Mouse (Mus musculus) T-cell, adult 2 months (primary cell): ENCODE results near the gene Ccdc121.
"Not testable (repeated sequence)": the region's sequence is repeated elsewhere in the genome, so short reads cannot be mapped to it uniquely, and the experiment has no call there.

Experiments
- DNase-seq: peaks from one replicate; pipeline ENCODE4 v3.0.0; 2022; ENCODE audit warnings: low spot score

The Ccdc121 gene

GRCm38 (mm10) chr1:181510855-181511254 lies 396 bp downstream of the Ccdc121 start:
- DNase-seq: not testable (repeated sequence)

GRCm38 (mm10) chr1:181505367-181505766 lies 5.9 kb downstream of the Ccdc121 start:
- DNase-seq: no peak

- no peak for DNase-seq
Observed at GRCm38 (mm10) chr1:181503471-181503870, 7.8 kb downstream of the Ccdc121 start.

- DNase-seq: no peak
Observed at GRCm38 (mm10) chr1:181484696-181485095, 26.6 kb downstream of the Ccdc121 start.

GRCm38 (mm10) chr1:181476557-181476956 lies 34.7 kb downstream of the Ccdc121 start:
- no peak for DNase-seq

- DNase-seq: no peak
Observed at GRCm38 (mm10) chr1:181476141-181476540, 35.1 kb downstream of the Ccdc121 start.

- no peak for DNase-seq
Observed at GRCm38 (mm10) chr1:181469415-181469814, 41.8 kb downstream of the Ccdc121 start.

- no peak for DNase-seq
Observed at GRCm38 (mm10) chr1:181467321-181467670, 44.0 kb downstream of the Ccdc121 start.

GRCm38 (mm10) chr1:181466601-181467320 lies 44.5 kb downstream of the Ccdc121 start:
- DNase-seq: no peak

GRCm38 (mm10) chr1:181466040-181466439 lies 45.2 kb downstream of the Ccdc121 start:
- DNase-seq: no peak

GRCm38 (mm10) chr1:181465027-181465426 lies 46.2 kb downstream of the Ccdc121 start:
- DNase-seq: no peak

GRCm38 (mm10) chr1:181462906-181463179 lies 48.4 kb downstream of the Ccdc121 start:
- DNase-seq: no peak

GRCm38 (mm10) chr1:181462051-181462905 lies 49.0 kb downstream of the Ccdc121 start:
- DNase-seq: no peak

GRCm38 (mm10) chr1:181461484-181461883 lies 49.8 kb downstream of the Ccdc121 start:
- no peak for DNase-seq

- no peak for DNase-seq
Observed at GRCm38 (mm10) chr1:181460283-181460682, 51.0 kb downstream of the Ccdc121 start.
